Mouse (Mus musculus) ES-E14 (cell line): ENCODE measurements at regions not wholly inside any gene's neighbourhood (a gene's known extent, or its start where the extent isn't known, plus 50 kb on each side); places are given as distances from the start of the nearest gene placed in this dataset.

Experiments
- HCFC1 ChIP-seq: IDR thresholded peaks from 2 replicates; pipeline ENCODE4 v1.6.1; 2012; ENCODE audit warnings: low read length, inconsistent platforms, borderline replicate concordance; ENCODE audit not compliant: insufficient read depth
- MAFK ChIP-seq: IDR thresholded peaks from 2 replicates; pipeline ENCODE4 v1.6.1; 2014; ENCODE audit warnings: mild to moderate bottlenecking, low read depth, low read length, inconsistent platforms; ENCODE audit not compliant: insufficient read depth
- ZC3H11A ChIP-seq: IDR thresholded peaks from 2 replicates; pipeline ENCODE4 v1.6.1; 2012; ENCODE audit warnings: low read depth, mild to moderate bottlenecking, inconsistent platforms, low read length, borderline replicate concordance

DNA sequence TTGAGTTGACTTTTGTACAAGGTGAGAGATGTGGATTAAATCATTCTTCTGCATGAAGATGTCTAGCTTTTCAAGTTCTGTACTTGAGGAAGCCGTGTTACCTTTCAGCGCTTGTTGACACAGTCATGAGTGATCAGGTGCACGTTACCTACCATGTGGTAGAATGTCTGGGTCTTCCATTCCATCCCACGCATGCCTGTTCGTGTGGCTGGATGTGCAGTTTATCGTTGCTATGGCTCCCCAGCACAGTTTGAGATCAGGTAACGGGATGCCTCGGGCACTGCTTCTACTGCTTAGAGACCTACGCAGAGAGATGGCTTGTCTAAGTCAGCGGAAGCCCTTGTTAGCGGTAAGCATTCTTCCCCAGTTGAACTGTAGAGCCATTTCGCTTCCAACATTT lies 348.1 kb downstream of the Etnk1 start:
- TF ChIP-seq ZC3H11A = no peak
- TF ChIP-seq HCFC1 = no peak
- no peak for TF ChIP-seq MAFK
